In genomic region chrX:59113187-59113586, GRCm38 (mm10) we compare ENCODE assay signal across 26 mouse cellular contexts.
"Had no signal": no experiment of that assay in that cellular context is flagged by ENCODE, and none has a peak within 500 bp of the region (broad histone marks: within the 10 kb centered on the region; RNA-seq: fewer than 3 reads in every experiment).

No protein-coding gene starts in this region.

- H3K4me1 ChIP-seq: heart, embryonic 10.5 days; heart, embryonic 12.5 days; hindbrain, embryonic 10.5 days; hindbrain, embryonic 12.5 days; intestine, embryonic 15.5 days; limb, embryonic 10.5 days; limb, embryonic 12.5 days had no signal

- DNase-seq: gastrocnemius, adult 2 months; gastrocnemius, postnatal 10 days; gastrocnemius, postnatal 25 days; heart, adult 18-20 months; heart, postnatal 10 days; heart, postnatal 4 days; kidney, adult 18-20 months; kidney, adult 8-10 months; kidney, postnatal 10 days; kidney, postnatal 25 days; kidney, postnatal 4 days; liver had no signal

- H3K27me3 ChIP-seq: heart, embryonic 12.5 days; hindbrain, embryonic 12.5 days; intestine, embryonic 15.5 days; limb, embryonic 12.5 days had no signal

- H3K4me2 ChIP-seq: heart, embryonic 12.5 days; hindbrain, embryonic 12.5 days; hindbrain, embryonic 14.5 days; intestine, embryonic 15.5 days; limb, embryonic 12.5 days; liver, embryonic 11.5 days had no signal

- H3K4me3 ChIP-seq: gastrocnemius, adult 2 months; heart, embryonic 10.5 days; heart, embryonic 12.5 days; hindbrain, embryonic 10.5 days; hindbrain, embryonic 12.5 days; intestine, embryonic 15.5 days; layer of hippocampus, adult 2 months; left cerebral cortex, adult 2 months; limb, embryonic 10.5 days; limb, embryonic 12.5 days had no signal

- H3K36me3 ChIP-seq: heart, embryonic 10.5 days; heart, embryonic 12.5 days; hindbrain, embryonic 10.5 days; hindbrain, embryonic 12.5 days; intestine, embryonic 15.5 days; limb, embryonic 10.5 days; limb, embryonic 12.5 days had no signal

- H3K27ac ChIP-seq: gastrocnemius, adult 2 months; heart, embryonic 10.5 days; hindbrain, embryonic 10.5 days; hindbrain, embryonic 12.5 days; hindbrain, embryonic 14.5 days; intestine, embryonic 15.5 days; layer of hippocampus, adult 2 months; left cerebral cortex, adult 2 months; limb, embryonic 10.5 days; limb, embryonic 12.5 days had no signal

- H3K9ac ChIP-seq: heart, embryonic 12.5 days; hindbrain, embryonic 12.5 days; hindbrain, embryonic 14.5 days; intestine, embryonic 15.5 days; limb, embryonic 12.5 days had no signal

- ATAC-seq: hindbrain, embryonic 16.5 days; inflammation-experienced regulatory T-cells, adult 6 months; intestine, embryonic 15.5 days; intestine, postnatal 0 days had no signal

- H3K9me3 ChIP-seq: heart, embryonic 10.5 days; heart, embryonic 12.5 days; hindbrain, embryonic 10.5 days; hindbrain, embryonic 12.5 days; intestine, embryonic 15.5 days; limb, embryonic 10.5 days; limb, embryonic 12.5 days had no signal
